Mouse (Mus musculus): Measurements from ENCODE around the gene Emc6.

GRCm38 (mm10) chr11:73134222-73134621, 42.6 kb downstream of the Emc6 start:
- TF ChIP-seq CTCF (IDR thresholded peaks at IDR 0.05; ENCODE audit: control insufficient read depth, insufficient read depth, insufficient replicate concordance, low read depth, low read length) (no peak), POLR2A (IDR thresholded peaks at IDR 0.05; ENCODE audit: control insufficient read depth, low read depth, low read length) (no peak)
